Mouse (Mus musculus): ENCODE measurements around the gene Olfm3. TPM values are rescaled to one million over a fixed set of nuclear protein-coding genes. Genes with fewer than 3 reads are reported as not detected.

Olfm3 gene
- polyA plus RNA-seq, 1 experiment from 2014 or later = not detected

- WGBS (ENCODE audit: insufficient replicate concordance) = 34% methylated on average over 2 of the region's 2 CpGs
Measured at GRCm38 (mm10) chr3:115090670-115091069, 186.8 kb downstream of the Olfm3 start.

GRCm38 (mm10) chr3:115095496-115095895 is 191.6 kb downstream of the Olfm3 start:
- Histone ChIP-seq H3K9me3 (replicated peaks; ENCODE audit: control insufficient read depth, low read length) (no peaks in the 10 kb centered on the region), H3K4me1 (ENCODE audit: control insufficient read depth, insufficient read depth, low read length) (no peaks in the 10 kb centered on the region), H3K9ac (ENCODE audit: low read depth, low read length) (no peak overlapping the region), H3K27ac (ENCODE audit: low read depth, low read length) (no peak overlapping the region), H3K36me3 (ENCODE audit: control insufficient read depth, insufficient read depth, low read length) (no peaks in the 10 kb centered on the region), H3K4me3 (ENCODE audit: low read depth, low read length) (no peak overlapping the region), H3K4me2 (no peak overlapping the region), H3K27me3 (ENCODE audit: control insufficient read depth, insufficient read depth, low read length) (no peaks in the 10 kb centered on the region)
- no peak for ATAC-seq (replicated peaks; ENCODE audit: insufficient number of reproducible peaks, low FRiP score, low TSS enrichment)
- 70% methylated on average over 3 of the region's 3 CpGs for WGBS (ENCODE audit: insufficient replicate concordance)

More at GRCm38 (mm10) chr3:115090670-115091069, 186.8 kb downstream of the Olfm3 start:
- H3K9me3 ChIP-seq (replicated peaks; ENCODE audit: control insufficient read depth, low read length) = no peaks in the 10 kb centered on the region
- H3K4me3 ChIP-seq (ENCODE audit: low read depth, low read length) = no peak overlapping the region
- H3K4me1 ChIP-seq (ENCODE audit: control insufficient read depth, insufficient read depth, low read length) = no peaks in the 10 kb centered on the region
- ATAC-seq (replicated peaks; ENCODE audit: insufficient number of reproducible peaks, low FRiP score, low TSS enrichment) = no peak
- no peaks in the 10 kb centered on the region for H3K36me3 ChIP-seq (ENCODE audit: control insufficient read depth, insufficient read depth, low read length)
- no peak overlapping the region for H3K4me2 ChIP-seq
- no peak overlapping the region for H3K9ac ChIP-seq (ENCODE audit: low read depth, low read length)
- no peaks in the 10 kb centered on the region for H3K27me3 ChIP-seq (ENCODE audit: control insufficient read depth, insufficient read depth, low read length)
- no peak overlapping the region for H3K27ac ChIP-seq (ENCODE audit: low read depth, low read length)

GRCm38 (mm10) chr3:115099590-115099989 is 195.7 kb downstream of the Olfm3 start:
- Histone ChIP-seq H3K9me3 (replicated peaks; ENCODE audit: control insufficient read depth, low read length) (no peaks in the 10 kb centered on the region), H3K9ac (ENCODE audit: low read depth, low read length) (no peak overlapping the region), H3K4me3 (ENCODE audit: low read depth, low read length) (no peak overlapping the region), H3K27ac (ENCODE audit: low read depth, low read length) (no peak overlapping the region), H3K4me2 (no peak overlapping the region), H3K27me3 (ENCODE audit: control insufficient read depth, insufficient read depth, low read length) (no peaks in the 10 kb centered on the region), H3K36me3 (ENCODE audit: control insufficient read depth, insufficient read depth, low read length) (no peaks in the 10 kb centered on the region), H3K4me1 (ENCODE audit: control insufficient read depth, insufficient read depth, low read length) (no peaks in the 10 kb centered on the region)
- ATAC-seq (replicated peaks; ENCODE audit: insufficient number of reproducible peaks, low FRiP score, low TSS enrichment) = no peak
- WGBS (ENCODE audit: insufficient replicate concordance) = 79% methylated on average over 1 of the region's 1 CpGs

DNA sequence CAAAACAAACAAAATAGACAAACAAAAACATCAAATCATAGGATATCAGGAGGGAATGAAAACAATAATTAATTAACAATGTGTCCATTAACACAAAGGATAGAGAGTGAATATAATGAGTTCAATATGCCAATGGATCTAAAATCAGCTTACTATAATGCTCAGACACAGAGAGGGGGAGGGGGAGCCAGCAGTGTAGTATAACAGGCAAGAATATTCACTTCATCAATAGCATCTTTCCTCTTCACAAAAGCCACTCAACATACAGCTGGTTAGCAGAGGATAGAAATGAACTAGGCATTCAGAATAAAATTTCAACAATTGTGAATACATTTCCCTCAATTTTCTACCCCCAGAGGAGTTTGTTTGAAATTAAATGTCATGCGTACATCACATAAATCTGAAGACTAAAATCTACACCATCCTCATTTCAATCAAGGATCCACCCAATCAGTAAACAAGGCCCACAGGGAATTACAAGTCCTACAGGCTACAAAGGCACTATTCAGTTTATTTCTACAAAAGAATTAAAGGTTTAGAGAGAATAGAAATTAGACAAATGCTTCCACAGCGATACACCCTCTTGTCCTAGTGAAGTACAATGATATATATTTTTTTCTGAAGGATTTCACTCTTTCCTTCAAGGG is 200.4 kb downstream of the Olfm3 start:
- H3K4me2 ChIP-seq = no peak overlapping the region
- 72% methylated on average over 2 of the region's 2 CpGs for WGBS (ENCODE audit: insufficient replicate concordance)
- no peaks in the 10 kb centered on the region for H3K4me1 ChIP-seq (ENCODE audit: control insufficient read depth, insufficient read depth, low read length)
- no peaks in the 10 kb centered on the region for H3K27me3 ChIP-seq (ENCODE audit: control insufficient read depth, insufficient read depth, low read length)
- no peak for ATAC-seq (replicated peaks; ENCODE audit: insufficient number of reproducible peaks, low FRiP score, low TSS enrichment)
- H3K36me3 ChIP-seq (ENCODE audit: control insufficient read depth, insufficient read depth, low read length) = no peaks in the 10 kb centered on the region
- H3K27ac ChIP-seq (ENCODE audit: low read depth, low read length) = no peak overlapping the region
- H3K4me3 ChIP-seq (ENCODE audit: low read depth, low read length) = no peak overlapping the region
- no peak overlapping the region for H3K9ac ChIP-seq (ENCODE audit: low read depth, low read length)
- H3K9me3 ChIP-seq (replicated peaks; ENCODE audit: control insufficient read depth, low read length) = no peaks in the 10 kb centered on the region

DNA sequence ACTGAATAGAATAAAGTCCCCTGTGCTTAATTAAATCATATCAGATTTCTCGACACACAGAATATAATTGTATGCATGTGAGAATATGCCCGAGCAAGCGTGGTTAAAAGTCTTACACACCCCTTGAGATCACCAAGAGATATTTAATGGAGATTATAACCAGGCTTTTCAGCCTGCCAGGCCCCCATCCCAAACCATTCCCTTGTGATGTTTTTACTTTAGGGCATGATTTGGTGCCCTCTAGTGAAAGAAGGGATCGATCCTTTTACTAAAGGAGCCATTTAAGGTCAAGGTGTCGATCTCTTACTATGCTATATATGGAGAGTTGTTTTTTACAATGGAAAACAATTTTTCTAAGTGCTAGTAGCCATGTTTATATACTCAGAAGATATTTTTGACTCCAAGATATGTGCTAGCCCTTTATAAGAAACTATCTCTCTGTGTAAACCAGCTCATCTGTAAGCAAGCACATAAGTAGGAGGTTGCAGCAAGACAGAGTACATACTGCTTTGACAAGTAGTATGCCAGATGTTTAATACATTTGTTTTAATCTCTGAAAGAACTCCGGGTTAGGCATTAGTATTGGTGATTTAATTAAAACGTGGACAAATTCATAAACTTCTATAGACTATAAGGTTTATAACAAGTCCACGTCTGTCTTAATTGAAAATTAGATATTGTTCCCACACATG is 201.1 kb downstream of the Olfm3 start:
- no peak for ATAC-seq (replicated peaks; ENCODE audit: insufficient number of reproducible peaks, low FRiP score, low TSS enrichment)
- Histone ChIP-seq H3K4me3 (ENCODE audit: low read depth, low read length) (no peak overlapping the region), H3K4me1 (ENCODE audit: control insufficient read depth, insufficient read depth, low read length) (no peaks in the 10 kb centered on the region), H3K4me2 (no peak overlapping the region), H3K36me3 (ENCODE audit: control insufficient read depth, insufficient read depth, low read length) (no peaks in the 10 kb centered on the region), H3K27me3 (ENCODE audit: control insufficient read depth, insufficient read depth, low read length) (no peaks in the 10 kb centered on the region), H3K9ac (ENCODE audit: low read depth, low read length) (no peak overlapping the region), H3K9me3 (replicated peaks; ENCODE audit: control insufficient read depth, low read length) (no peaks in the 10 kb centered on the region), H3K27ac (ENCODE audit: low read depth, low read length) (no peak overlapping the region)
- WGBS (ENCODE audit: insufficient replicate concordance) = 40% methylated on average over 8 of the region's 8 CpGs

DNA sequence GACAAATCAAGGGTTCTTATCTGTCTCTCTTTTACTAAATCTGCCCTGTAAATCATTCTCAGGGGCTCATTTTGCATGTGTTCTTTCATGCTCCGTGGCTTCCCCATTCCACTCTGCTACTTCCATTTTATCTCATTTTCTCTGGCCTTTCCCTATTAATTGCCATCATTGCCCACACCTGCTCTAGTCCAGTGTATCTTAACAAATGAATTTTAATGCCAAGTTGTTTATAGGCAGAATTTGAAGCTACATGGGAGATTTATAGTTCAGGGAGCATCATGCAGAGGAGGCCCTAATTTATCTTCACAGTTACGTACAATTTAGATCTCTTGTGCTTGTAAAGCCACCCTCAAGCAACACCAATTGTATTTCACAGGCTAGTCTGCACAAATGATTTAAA is 241.8 kb downstream of the Olfm3 start:
- Histone ChIP-seq H3K27me3 (ENCODE audit: control insufficient read depth, insufficient read depth, low read length) (no peaks in the 10 kb centered on the region), H3K9ac (ENCODE audit: low read depth, low read length) (no peak overlapping the region), H3K36me3 (ENCODE audit: control insufficient read depth, insufficient read depth, low read length) (no peaks in the 10 kb centered on the region), H3K4me3 (ENCODE audit: low read depth, low read length) (no peak overlapping the region), H3K9me3 (replicated peaks; ENCODE audit: control insufficient read depth, low read length) (no peaks in the 10 kb centered on the region), H3K4me1 (ENCODE audit: control insufficient read depth, insufficient read depth, low read length) (no peaks in the 10 kb centered on the region), H3K27ac (ENCODE audit: low read depth, low read length) (no peak overlapping the region), H3K4me2 (no peak overlapping the region)
- WGBS (ENCODE audit: insufficient replicate concordance) = 78% methylated on average over 2 of the region's 2 CpGs
- ATAC-seq (replicated peaks; ENCODE audit: insufficient number of reproducible peaks, low FRiP score, low TSS enrichment) = no peak

DNA sequence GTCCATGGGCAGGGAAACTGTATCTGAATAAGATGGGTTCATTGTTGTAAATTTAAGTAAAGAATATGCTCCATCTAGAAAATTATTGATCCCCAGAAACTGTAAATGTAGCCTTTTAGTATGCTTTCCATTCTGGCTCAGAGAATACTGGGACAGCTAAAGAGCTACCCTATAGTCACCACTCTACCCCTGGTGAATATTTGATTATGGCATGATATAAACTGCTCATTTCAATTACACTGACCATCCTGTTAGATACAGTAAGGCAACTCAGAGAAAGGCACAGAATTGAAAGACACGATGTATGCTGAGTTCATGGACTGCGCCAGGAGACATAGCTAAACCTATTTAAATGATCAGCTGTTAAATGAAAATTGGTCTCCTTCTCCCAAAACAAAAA is 242.4 kb downstream of the Olfm3 start:
- no peaks in the 10 kb centered on the region for H3K4me1 ChIP-seq (ENCODE audit: control insufficient read depth, insufficient read depth, low read length)
- no peaks in the 10 kb centered on the region for H3K27me3 ChIP-seq (ENCODE audit: control insufficient read depth, insufficient read depth, low read length)
- H3K4me3 ChIP-seq (ENCODE audit: low read depth, low read length) = no peak overlapping the region
- no peak overlapping the region for H3K27ac ChIP-seq (ENCODE audit: low read depth, low read length)
- WGBS (ENCODE audit: insufficient replicate concordance) = 89% methylated on average over 2 of the region's 2 CpGs
- H3K9me3 ChIP-seq (replicated peaks; ENCODE audit: control insufficient read depth, low read length) = no peaks in the 10 kb centered on the region
- H3K36me3 ChIP-seq (ENCODE audit: control insufficient read depth, insufficient read depth, low read length) = no peaks in the 10 kb centered on the region
- H3K4me2 ChIP-seq = no peak overlapping the region
- no peak overlapping the region for H3K9ac ChIP-seq (ENCODE audit: low read depth, low read length)
- no peak for ATAC-seq (replicated peaks; ENCODE audit: insufficient number of reproducible peaks, low FRiP score, low TSS enrichment)

DNA sequence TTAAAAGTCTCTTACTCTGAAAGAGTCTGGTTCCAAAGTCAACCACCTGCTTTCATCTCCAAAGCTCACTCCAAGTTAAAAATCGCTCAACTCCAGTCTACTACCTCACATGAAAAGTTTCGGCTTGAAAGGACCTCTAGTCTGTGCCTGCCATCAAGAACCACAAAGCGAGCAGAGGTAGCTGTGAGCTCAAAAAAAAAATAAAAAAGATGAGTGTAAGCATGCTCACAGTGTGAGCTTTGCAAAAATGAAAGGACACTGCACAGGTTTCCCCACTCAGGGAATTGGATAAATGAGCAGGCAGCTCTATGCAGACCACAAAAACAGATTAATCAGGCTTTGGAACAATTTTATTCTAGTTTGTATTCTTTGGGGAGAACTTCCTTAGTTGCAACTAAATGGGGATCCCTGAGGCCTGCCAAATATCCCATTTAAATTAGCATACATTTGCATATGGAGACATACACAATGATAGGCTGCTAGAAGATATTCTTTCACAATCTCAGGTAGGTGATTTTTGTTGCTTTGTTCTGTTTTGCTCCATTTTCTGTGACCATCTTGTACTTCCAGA is 255.1 kb downstream of the Olfm3 start:
- H3K4me3 ChIP-seq (ENCODE audit: low read depth, low read length) = no peak overlapping the region
- no peak overlapping the region for H3K4me2 ChIP-seq
- ATAC-seq (replicated peaks; ENCODE audit: insufficient number of reproducible peaks, low FRiP score, low TSS enrichment) = no peak
- no peaks in the 10 kb centered on the region for H3K36me3 ChIP-seq (ENCODE audit: control insufficient read depth, insufficient read depth, low read length)
- no peak overlapping the region for H3K27ac ChIP-seq (ENCODE audit: low read depth, low read length)
- 80% methylated on average over 3 of the region's 3 CpGs for WGBS (ENCODE audit: insufficient replicate concordance)
- H3K4me1 ChIP-seq (ENCODE audit: control insufficient read depth, insufficient read depth, low read length) = no peaks in the 10 kb centered on the region
- H3K9me3 ChIP-seq (replicated peaks; ENCODE audit: control insufficient read depth, low read length) = no peaks in the 10 kb centered on the region
- H3K27me3 ChIP-seq (ENCODE audit: control insufficient read depth, insufficient read depth, low read length) = no peaks in the 10 kb centered on the region
- no peak overlapping the region for H3K9ac ChIP-seq (ENCODE audit: low read depth, low read length)
